Mouse (Mus musculus): ENCODE measurements around the gene Ciita.

GRCm38 (mm10) chr16:10447264-10447594 is 32.6 kb upstream of the Ciita start, which contains the start of gene Tvp23a:
- TF ChIP-seq FLI1 (IDR thresholded peaks at IDR 0.05; ENCODE audit: low read length), result no peak
- no peak for TF ChIP-seq GATA1 (IDR thresholded peaks at IDR 0.05; ENCODE audit: borderline replicate concordance, low read length)
